Mouse (Mus musculus) brain, embryonic 18.5 days (tissue): Measurements from ENCODE around the gene Rnf151.
"Not testable (repeated sequence)": the region's sequence is repeated elsewhere in the genome, so short reads cannot be mapped to it uniquely, and the experiment has no call there.

ENCODE experiments used
- DNase-seq: peaks from one replicate; pipeline ENCODE4 v3.0.0-alpha.2; 2012; ENCODE audit warnings: low read depth, low spot score

Gene Rnf151

GRCm38 (mm10) chr17:24705821-24706220 is 12.0 kb downstream of the Rnf151 start:
- no peak for DNase-seq

- DNase-seq = no peak
These were observed 16.6 kb downstream of the Rnf151 start for GRCm38 (mm10) chr17:24701251-24701650.

DNA sequence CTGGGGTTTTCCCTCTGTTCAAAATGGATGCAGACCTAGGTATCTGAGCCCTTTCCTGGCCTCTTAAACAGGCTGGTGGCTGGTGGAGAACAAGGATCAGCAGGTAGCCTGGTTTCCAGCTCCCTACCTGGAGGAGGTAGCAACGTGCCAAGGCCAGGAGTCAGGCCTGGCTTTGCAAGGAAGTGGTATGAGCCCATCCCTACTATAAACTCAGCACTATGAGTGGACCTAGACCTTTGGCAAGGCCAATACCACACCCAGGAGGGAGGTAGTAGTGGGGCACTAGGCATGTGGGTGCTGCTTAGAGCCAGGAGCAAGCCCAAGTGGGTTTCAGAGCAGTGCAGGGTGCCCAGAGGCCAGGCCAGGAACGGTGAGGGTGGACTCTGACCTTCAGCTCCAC is 18.4 kb downstream of the Rnf151 start:
- no peak for DNase-seq

DNA sequence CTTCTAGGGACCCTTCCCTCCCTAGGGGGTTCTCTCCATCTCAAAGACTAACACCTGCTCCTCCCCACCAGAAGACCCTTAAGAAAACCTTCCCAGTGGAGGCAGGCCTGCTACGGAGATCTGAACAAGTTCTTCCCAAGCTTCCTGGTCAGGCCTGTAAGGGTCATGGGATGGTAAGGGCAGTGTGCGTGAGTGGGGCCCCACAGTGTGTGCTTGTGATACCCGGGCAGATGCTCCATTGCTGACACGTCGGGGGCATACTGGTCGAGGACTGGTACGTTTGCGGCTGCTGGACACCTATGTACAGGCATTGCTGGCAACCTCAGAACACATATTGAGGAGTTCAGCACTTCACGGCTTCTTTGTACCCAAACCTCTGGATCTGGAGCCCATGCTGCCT is 19.1 kb downstream of the Rnf151 start:
- no peak for DNase-seq

GRCm38 (mm10) chr17:24697985-24698384 is 19.9 kb downstream of the Rnf151 start:
- DNase-seq = no peak

- DNase-seq = no peak
These were observed 21.7 kb downstream of the Rnf151 start, which contains the start of the genes Gfer and Noxo1 for GRCm38 (mm10) chr17:24696011-24696697. TSS of gene Gfer (minus strand) at chr17:24696156. TSS of gene Noxo1 (plus strand) at chr17:24696234.

GRCm38 (mm10) chr17:24695326-24696010 is 22.4 kb downstream of the Rnf151 start:
- no peak for DNase-seq

DNA sequence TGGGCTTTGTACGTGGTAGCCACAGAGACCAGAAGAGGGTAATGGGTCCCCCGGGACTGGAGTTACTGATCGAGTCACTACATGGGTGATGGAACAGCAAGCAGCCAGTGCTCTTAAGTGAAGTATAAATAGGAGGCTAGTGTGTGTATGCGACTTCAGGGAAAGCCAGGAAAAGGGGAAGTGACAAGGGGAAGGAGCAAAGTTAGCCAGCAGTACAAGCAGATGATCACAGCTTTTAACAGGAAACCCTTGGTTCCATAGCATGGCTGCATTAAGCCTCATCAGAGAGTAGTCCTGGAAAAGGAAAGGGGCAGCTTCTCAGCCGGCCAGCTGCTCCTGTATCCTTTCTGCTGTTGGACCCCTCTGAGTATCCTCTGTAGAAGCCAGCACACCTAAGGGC is 25.5 kb downstream of the Rnf151 start:
- DNase-seq = no peak

DNA sequence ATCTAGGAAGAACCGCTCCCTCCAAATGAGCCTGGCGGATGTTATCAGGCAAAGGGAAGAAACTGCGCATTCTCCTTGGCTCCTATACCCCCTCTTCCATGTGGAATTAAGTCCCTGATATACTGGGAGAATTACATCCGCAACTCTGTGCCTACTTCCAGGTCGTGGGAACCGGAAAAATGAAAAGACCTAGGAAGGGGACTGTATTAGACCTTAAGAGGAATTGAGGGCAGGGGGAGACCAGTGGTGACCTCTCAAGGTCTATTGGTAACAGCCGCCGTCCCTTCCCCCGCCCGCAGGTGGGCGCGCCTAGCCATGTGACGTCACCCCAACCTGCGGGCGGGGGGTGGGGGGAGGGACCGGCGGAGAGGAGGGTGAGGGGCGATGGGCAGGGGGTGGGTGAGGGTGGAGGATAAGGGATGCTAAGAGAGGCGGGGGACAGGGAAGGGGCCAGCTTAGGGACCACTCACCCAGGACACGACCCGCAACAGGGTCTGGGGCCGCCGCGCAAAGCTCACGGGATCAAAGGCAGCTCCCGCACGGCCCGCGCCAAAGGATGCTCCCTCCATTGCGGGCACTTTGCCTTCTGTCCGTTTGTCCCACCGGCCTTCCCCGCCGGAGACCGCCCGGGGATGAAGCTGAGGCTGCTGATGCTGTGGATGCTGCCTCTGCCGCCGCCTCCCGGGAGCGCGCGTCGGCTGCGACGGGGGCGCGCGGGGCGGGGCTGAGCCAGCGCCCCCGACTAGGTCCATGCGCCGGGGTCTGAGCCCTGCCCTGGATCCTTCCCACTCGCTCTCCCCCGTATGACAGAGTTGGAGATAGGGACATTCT is 28.4 kb downstream of the Rnf151 start, which contains the start of gene Syngr3:
Syngr3 (minus strand) TSS at position 705 of the 831 bp plus-strand sequence.
- DNase-seq = no peak

GRCm38 (mm10) chr17:24687599-24687998 is 30.3 kb downstream of the Rnf151 start:
- DNase-seq = no peak

GRCm38 (mm10) chr17:24687146-24687595 is 30.7 kb downstream of the Rnf151 start:
- no peak for DNase-seq

DNA sequence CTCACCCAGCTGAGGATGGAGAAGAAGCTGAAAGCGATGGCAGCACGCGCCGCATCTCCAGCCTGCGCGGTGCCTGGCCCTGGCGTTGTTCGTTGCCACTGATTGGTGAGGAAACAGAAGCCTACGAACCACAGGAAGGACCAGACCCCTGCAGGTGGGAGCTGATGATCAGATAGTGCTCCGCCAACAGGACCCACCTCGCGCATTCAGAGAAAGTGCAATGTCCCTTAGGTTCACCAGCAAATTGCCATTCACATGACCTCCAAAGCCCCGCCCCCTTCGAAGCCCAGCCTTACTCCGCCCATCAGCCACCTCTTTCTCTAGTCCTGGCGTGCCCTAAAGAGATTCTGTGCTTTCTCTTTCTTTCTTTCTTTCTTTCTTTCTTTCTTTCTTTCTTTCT is 31.3 kb downstream of the Rnf151 start:
- no peak for DNase-seq

GRCm38 (mm10) chr17:24677500-24678080 is 40.3 kb downstream of the Rnf151 start:
- DNase-seq = no peak

DNA sequence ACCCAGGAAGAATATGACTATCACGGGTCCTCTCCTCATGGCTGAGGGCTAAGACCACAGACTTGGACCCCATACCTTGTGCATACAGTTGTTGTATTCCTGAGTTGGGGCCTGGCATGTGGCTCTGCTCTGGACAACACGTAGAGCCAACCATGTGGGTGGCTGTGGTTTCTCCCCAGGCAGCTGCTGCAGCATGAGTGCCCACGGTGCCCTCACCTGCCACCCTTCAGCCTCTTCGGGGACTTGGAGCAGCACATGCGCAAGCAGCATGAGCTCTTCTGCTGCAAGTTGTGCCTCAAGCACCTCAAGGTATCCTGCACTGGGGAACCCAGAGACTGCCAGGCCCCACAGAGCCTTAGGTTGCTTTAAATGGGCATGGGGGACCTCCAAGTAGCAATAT is 41.0 kb downstream of the Rnf151 start:
- DNase-seq = no peak

DNA sequence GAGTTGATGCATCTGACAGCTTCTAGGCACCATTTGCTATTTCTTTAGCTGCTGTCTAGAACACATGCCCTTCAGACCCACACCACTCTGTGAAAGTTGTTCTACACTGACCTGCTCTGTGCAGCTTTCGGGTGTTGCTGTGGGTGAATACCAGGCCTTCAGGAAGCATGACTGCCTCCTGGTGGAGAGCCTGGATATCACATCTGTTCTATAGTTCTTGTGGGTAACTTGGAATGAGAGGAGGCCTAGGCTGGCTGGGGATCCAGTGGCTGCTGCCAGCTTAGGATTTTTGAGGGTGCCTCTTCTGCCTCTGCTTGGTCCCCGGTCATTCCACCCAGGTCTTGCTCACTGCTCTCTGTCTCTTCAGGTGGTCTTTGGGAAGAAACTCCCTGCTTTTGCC is 41.7 kb downstream of the Rnf151 start:
- DNase-seq = no peak

DNA sequence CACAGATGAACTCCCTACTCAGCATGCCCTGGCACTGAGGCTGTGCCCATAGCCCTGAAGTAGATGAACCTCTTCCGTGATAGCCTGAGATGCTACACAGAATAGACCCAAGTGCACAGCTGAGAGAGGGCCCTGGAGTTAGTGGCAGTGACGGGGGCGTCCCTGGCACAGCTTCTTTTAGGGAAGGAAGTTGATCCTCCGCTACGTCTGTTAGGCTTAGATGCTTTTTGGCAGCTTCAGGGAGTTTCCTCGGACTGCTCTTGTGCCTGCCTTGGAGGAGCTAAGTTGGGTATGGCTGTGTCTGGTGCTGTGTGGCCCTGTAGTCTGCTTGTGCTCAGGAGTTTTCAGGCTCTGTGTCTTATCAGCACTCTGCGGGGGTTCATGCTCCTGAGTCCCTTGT is 43.6 kb downstream of the Rnf151 start:
- DNase-seq = no peak

- DNase-seq = no peak
These were observed 45.7 kb downstream of the Rnf151 start for GRCm38 (mm10) chr17:24672141-24672540.

DNA sequence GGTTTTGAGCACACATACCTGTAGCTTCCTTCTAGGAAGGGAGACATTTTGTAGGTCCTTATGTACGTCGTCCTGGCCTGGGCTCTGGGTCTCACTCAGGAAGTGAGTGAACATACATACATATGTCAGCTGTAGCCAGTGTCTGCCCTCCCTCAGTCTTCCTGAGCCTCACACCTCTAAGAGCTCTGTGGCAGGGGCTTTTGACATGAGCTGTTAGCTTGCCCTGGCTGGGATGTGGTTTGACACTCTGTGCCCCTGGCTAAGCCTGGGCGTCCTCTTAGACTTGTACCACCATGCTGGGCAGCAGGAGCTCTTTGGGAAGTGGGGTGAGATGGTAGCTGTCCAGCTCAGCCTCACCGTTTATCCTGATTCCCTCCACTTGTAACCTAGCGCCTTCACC is 46.5 kb downstream of the Rnf151 start:
- DNase-seq = no peak

GRCm38 (mm10) chr17:24670246-24670844 is 47.5 kb downstream of the Rnf151 start:
- DNase-seq = no peak

GRCm38 (mm10) chr17:24669545-24670245 is 48.2 kb downstream of the Rnf151 start, which contains the start of gene Zfp598:
TSS of gene Zfp598 (plus strand) at chr17:24669687.
- peak; percentile 82 for DNase-seq

DNA sequence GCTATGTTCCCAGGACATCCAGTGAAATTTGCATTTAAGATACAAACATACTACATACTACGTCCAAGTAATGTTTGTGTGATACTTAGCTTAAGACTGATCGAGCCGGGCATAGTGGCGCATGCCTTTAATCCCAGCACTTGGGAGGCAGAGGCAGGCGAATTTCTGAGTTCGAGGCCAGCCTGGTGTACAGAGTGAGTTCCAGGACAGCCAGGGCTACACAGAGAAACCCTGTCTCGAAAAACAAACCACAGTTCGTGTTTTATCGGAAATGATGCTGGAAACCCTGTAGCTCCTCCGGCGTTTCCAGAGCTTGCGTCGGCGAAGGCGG is 48.7 kb downstream of the Rnf151 start:
- DNase-seq = not testable (repeated sequence)
